Mouse (Mus musculus) liver, embryonic 11.5 days (tissue): ENCODE data around the gene Kif20b. TPM values are rescaled to one million over a fixed set of nuclear protein-coding genes. Genes with fewer than 3 reads are reported as not detected.

Experiments used
- ATAC-seq: fragments of 200-750 bp; cut with Nextera tagmentation; replicated peaks from 2 replicates; pipeline ENCODE4 v1.8.0; 2017; ENCODE audit warnings: moderate number of reproducible peaks, mild to moderate bottlenecking, moderate TSS enrichment, moderate library complexity; ENCODE audit not compliant: low FRiP score
- DNase-seq: peaks from one replicate; pipeline ENCODE4 v3.0.0-alpha.2; 2017; ENCODE audit warnings: low spot score
- H3K27ac ChIP-seq: fragments of 300-500 bp; sonication (generic); 2 replicates; pipeline ENCODE4 v1.5.1; 2014; ENCODE audit warnings: mild to moderate bottlenecking, low read depth, low read length, control low read depth
- H3K27me3 ChIP-seq: fragments of 300-500 bp; sonication (generic); replicated peaks from 2 replicates; pipeline ENCODE4 v1.6.1; 2014; ENCODE audit warnings: low read length, mixed read lengths; ENCODE audit not compliant: control insufficient read depth, insufficient read depth
- H3K36me3 ChIP-seq: fragments of 300-500 bp; sonication (generic); 2 replicates; pipeline ENCODE4 v1.6.1; 2014; ENCODE audit warnings: mild to moderate bottlenecking, low read length, moderate library complexity, mixed read lengths; ENCODE audit not compliant: control insufficient read depth, insufficient read depth
- H3K4me1 ChIP-seq: fragments of 300-500 bp; sonication (generic); replicated peaks from 2 replicates; pipeline ENCODE4 v1.6.1; 2014; ENCODE audit warnings: low read length, mixed read lengths; ENCODE audit not compliant: control insufficient read depth, insufficient read depth
- H3K4me2 ChIP-seq: fragments of 300-500 bp; sonication (generic); 2 replicates; pipeline ENCODE4 v1.6.1; 2014; ENCODE audit warnings: mild to moderate bottlenecking, control low read depth, moderate library complexity
- H3K4me3 ChIP-seq: fragments of 300-500 bp; sonication (generic); 2 replicates; pipeline ENCODE4 v1.5.1; 2014; ENCODE audit warnings: low read depth, low read length, control low read depth
- H3K9ac ChIP-seq: fragments of 300-500 bp; sonication (generic); 2 replicates; pipeline ENCODE4 v1.6.1; 2014; ENCODE audit warnings: low read depth, low read length, control low read depth
- H3K9me3 ChIP-seq: fragments of 300-500 bp; sonication (generic); 2 replicates; pipeline ENCODE4 v1.6.1; 2016; ENCODE audit warnings: low read length, inconsistent platforms, mixed read lengths; ENCODE audit not compliant: control insufficient read depth
- WGBS: fragments of 180-500 bp; shearing (Covaris S2); extraction: QIAGEN DNeasy Blood & Tissue Kit; methylation state at CpG from one replicate; pipeline ENCODE4 v1.1.7; 2014; 5-methylcytosine and 5-hydroxymethylcytosine counted together
- polyA plus RNA-seq: library from polyadenylated mRNA; unstranded; fragments of >200 nt; fragmentation: Nextera tagmentation; extraction: Ambion mirVana; gene quantifications from 2 replicates; pipeline ENCODE4 v1.2.1, GENCODE M21; 2014

The Kif20b gene
- polyA plus RNA-seq: 54.8 and 55.0 TPM in 2 replicates

- under 1% methylated on average over 57 of the region's 57 CpGs for WGBS
- peak; percentile 97 for ATAC-seq
- peak within 1 kb of the TSS; percentile 79 for H3K9ac ChIP-seq
- no peaks in the 10 kb centered on the region for H3K9me3 ChIP-seq
- peak within 1 kb of the TSS; percentile 47 for H3K27ac ChIP-seq
- peak; percentile 96 for DNase-seq
- H3K36me3 ChIP-seq: peaks cover 3% of the 10 kb centered on the region; the same call in 1 of the 2 replicates
- H3K4me3 ChIP-seq: peak within 1 kb of the TSS; percentile 79
- no peaks in the 10 kb centered on the region for H3K27me3 ChIP-seq
- H3K4me2 ChIP-seq: peak within 1 kb of the TSS; percentile 70
- H3K4me1 ChIP-seq: no peaks in the 10 kb centered on the region
Observed at GRCm38 (mm10) chr19:34921652-34922602, at the start of gene Kif20b. TSS of gene Kif20b (plus strand) at chr19:34922361.

- Histone ChIP-seq H3K27me3 (no peaks in the 10 kb centered on the region), H3K27ac (no peak overlapping the region), H3K4me2 (peak overlapping the region; percentile 91), H3K9me3 (no peaks in the 10 kb centered on the region), H3K9ac (no peak overlapping the region), H3K4me3 (peak overlapping the region; percentile 5; the same call in 1 of the 2 replicates), H3K4me1 (0 out of 2 replicates have a peak, but pooled peaks cover 3% of the 10 kb centered on the region), H3K36me3 (no peaks in the 10 kb centered on the region)
- DNase-seq: no peak
- no peak for ATAC-seq
- WGBS: 73% methylated on average over 7 of the region's 7 CpGs
Observed at GRCm38 (mm10) chr19:34876676-34877075, 45.5 kb upstream of the Kif20b start.

- Histone ChIP-seq H3K4me1 (0 out of 2 replicates have a peak, but pooled peaks cover 3% of the 10 kb centered on the region), H3K4me3 (peak overlapping the region; percentile 88), H3K36me3 (no peaks in the 10 kb centered on the region), H3K9me3 (no peaks in the 10 kb centered on the region), H3K27ac (peak overlapping the region; percentile 93), H3K4me2 (peak overlapping the region; percentile 91), H3K9ac (peak overlapping the region; percentile 87), H3K27me3 (no peaks in the 10 kb centered on the region)
- WGBS: under 1% methylated on average over 45 of the region's 45 CpGs
- ATAC-seq (peak; percentile 94), DNase-seq (peak; percentile 83)
Observed at GRCm38 (mm10) chr19:34877898-34878602, 44.1 kb upstream of the Kif20b start.

GRCm38 (mm10) chr19:34878603-34879541, 43.3 kb upstream of the Kif20b start, which contains the start of gene Pank1:
TSS of gene Pank1 (minus strand) at chr19:34879455.
- peak within 1 kb of the TSS; percentile 93 for H3K27ac ChIP-seq
- H3K4me3 ChIP-seq: peak within 1 kb of the TSS; percentile 88
- peak; percentile 78 for DNase-seq
- H3K9me3 ChIP-seq: no peaks in the 10 kb centered on the region
- H3K27me3 ChIP-seq: no peaks in the 10 kb centered on the region
- peak within 1 kb of the TSS; percentile 91 for H3K4me2 ChIP-seq
- peak; percentile 54 for ATAC-seq
- no peaks in the 10 kb centered on the region for H3K36me3 ChIP-seq
- under 1% methylated on average over 78 of the region's 96 CpGs for WGBS
- H3K4me1 ChIP-seq: peaks cover 6% of the 10 kb centered on the region; the same call in 1 of the 2 replicates
- peak within 1 kb of the TSS; percentile 87 for H3K9ac ChIP-seq

- Histone ChIP-seq H3K27me3 (no peaks in the 10 kb centered on the region), H3K9ac (peak overlapping the region; percentile 87), H3K9me3 (no peaks in the 10 kb centered on the region), H3K4me3 (peak overlapping the region; percentile 88), H3K27ac (peak overlapping the region; percentile 93; the same call in 1 of the 2 replicates), H3K4me2 (peak overlapping the region; percentile 91), H3K4me1 (peaks cover 8% of the 10 kb centered on the region; the same call in 1 of the 2 replicates), H3K36me3 (no peaks in the 10 kb centered on the region)
- no peak for DNase-seq
- WGBS: 29% methylated on average over 6 of the region's 6 CpGs
- no peak for ATAC-seq
Observed at GRCm38 (mm10) chr19:34879624-34880023, 42.5 kb upstream of the Kif20b start.

- Histone ChIP-seq H3K4me1 (peaks cover 8% of the 10 kb centered on the region; the same call in 1 of the 2 replicates), H3K27ac (no peak overlapping the region), H3K27me3 (no peaks in the 10 kb centered on the region), H3K9me3 (no peaks in the 10 kb centered on the region), H3K4me2 (no peak overlapping the region), H3K9ac (no peak overlapping the region), H3K36me3 (no peaks in the 10 kb centered on the region), H3K4me3 (no peak overlapping the region)
- 71% methylated on average over 5 of the region's 5 CpGs for WGBS
- ATAC-seq (no peak), DNase-seq (no peak)
Observed at GRCm38 (mm10) chr19:34881160-34881559, 41.0 kb upstream of the Kif20b start.

GRCm38 (mm10) chr19:34882443-34882842, 39.7 kb upstream of the Kif20b start:
- ATAC-seq: no peak

More at GRCm38 (mm10) chr19:34882443-34882842, 39.7 kb upstream of the Kif20b start:
- no peak for DNase-seq
- WGBS: 70% methylated on average over 2 of the region's 2 CpGs
- Histone ChIP-seq H3K4me1 (peaks cover 8% of the 10 kb centered on the region; the same call in 1 of the 2 replicates), H3K27me3 (no peaks in the 10 kb centered on the region), H3K27ac (no peak overlapping the region), H3K9ac (no peak overlapping the region), H3K4me3 (no peak overlapping the region), H3K4me2 (no peak overlapping the region), H3K36me3 (no peaks in the 10 kb centered on the region), H3K9me3 (no peaks in the 10 kb centered on the region)
